Mouse (Mus musculus) lung, postnatal 0 days (tissue): ENCODE measurements around the gene Ripor1.

Experiments
- CTCF ChIP-seq: IDR thresholded peaks from 2 replicates; pipeline ENCODE4 v1.5.1; 2016; ENCODE audit warnings: antibody characterized with exemption, mild to moderate bottlenecking
- EP300 ChIP-seq: IDR thresholded peaks from 2 replicates; pipeline ENCODE4 v1.6.1; 2016; ENCODE audit warnings: antibody characterized with exemption, mild to moderate bottlenecking, control low read depth

GRCm38 (mm10) chr8:105613037-105613436 lies 8.0 kb downstream of the Ripor1 start:
- no peak for TF ChIP-seq CTCF
- TF ChIP-seq EP300 = no peak
